Mouse (Mus musculus) limb, embryonic 15.5 days (tissue): ENCODE results near the gene 4931400O07Rik. TPM values are rescaled to one million over a fixed set of nuclear protein-coding genes. Genes with fewer than 3 reads are reported as not detected.

ENCODE experiments used
- ATAC-seq: fragments of 200-750 bp; cut with Nextera tagmentation; 2 replicates; pipeline ENCODE4 v1.8.0; 2017; ENCODE audit warnings: low read depth, moderate TSS enrichment; ENCODE audit not compliant: insufficient number of reproducible peaks, low FRiP score, low TSS enrichment
- H3K27ac ChIP-seq: fragments of 300-500 bp; sonication (generic); 2 replicates; pipeline ENCODE4 v1.5.1; 2015; ENCODE audit warnings: moderate library complexity, mild to moderate bottlenecking, inconsistent platforms
- H3K27me3 ChIP-seq: fragments of 300-500 bp; sonication (generic); 2 replicates; pipeline ENCODE4 v1.6.1; 2015; ENCODE audit warnings: inconsistent platforms
- H3K36me3 ChIP-seq: fragments of 300-500 bp; sonication (generic); 2 replicates; pipeline ENCODE4 v1.6.1; 2015; ENCODE audit warnings: inconsistent platforms
- H3K4me1 ChIP-seq: fragments of 300-500 bp; sonication (generic); 2 replicates; pipeline ENCODE4 v1.6.1; 2015; ENCODE audit warnings: inconsistent platforms
- H3K4me2 ChIP-seq: fragments of 300-500 bp; sonication (generic); 2 replicates; pipeline ENCODE4 v1.6.1; 2015; ENCODE audit warnings: mild to moderate bottlenecking, inconsistent platforms
- H3K4me3 ChIP-seq: fragments of 300-500 bp; sonication (generic); 2 replicates; pipeline ENCODE4 v1.5.1; 2015; ENCODE audit warnings: mild to moderate bottlenecking, inconsistent platforms
- H3K9ac ChIP-seq: fragments of 300-500 bp; sonication (generic); 2 replicates; pipeline ENCODE4 v1.6.1; 2015; ENCODE audit warnings: inconsistent platforms
- H3K9me3 ChIP-seq: fragments of 300-500 bp; sonication (generic); 2 replicates; pipeline ENCODE4 v1.6.1; 2016; ENCODE audit warnings: inconsistent platforms
- WGBS: fragments of 180-500 bp; shearing (Covaris S2); methylation state at CpG from one replicate; pipeline ENCODE4 v1.1.7; 2015; 5-methylcytosine and 5-hydroxymethylcytosine counted together
- polyA plus RNA-seq: library from polyadenylated mRNA; unstranded; fragments of >200 nt; fragmentation: Nextera tagmentation; extraction: Ambion mirVana; gene quantifications from 2 replicates; pipeline ENCODE4 v1.2.1, GENCODE M21; 2015

The 4931400O07Rik gene
- not detected in 2 replicates for polyA plus RNA-seq

DNA sequence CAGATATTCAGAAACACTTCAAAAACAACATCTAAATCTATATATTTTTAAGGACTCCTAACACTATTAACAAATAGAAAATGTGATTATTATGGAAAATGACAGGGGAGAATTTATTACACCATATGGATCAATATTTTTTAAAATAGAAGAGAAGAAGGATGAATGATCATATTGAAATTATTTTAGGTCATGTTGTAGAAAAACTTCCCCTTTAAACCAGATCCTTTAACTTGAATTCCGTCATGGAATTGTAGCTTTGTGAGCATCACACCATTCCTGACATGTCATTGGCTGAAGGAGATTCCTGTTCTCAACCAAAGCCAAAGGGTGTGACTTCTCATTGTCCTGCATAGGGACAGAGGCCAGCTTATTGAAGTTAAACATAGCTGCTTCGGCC is at the start of gene 4931400O07Rik:
Gene 4931400O07Rik, plus strand, starts transcription at position 301 of the 400 bp plus-strand sequence.
- H3K27me3 ChIP-seq, result no peaks in the 10 kb centered on the region
- H3K4me3 ChIP-seq, result no peak within 1 kb of the TSS
- H3K36me3 ChIP-seq, result no peaks in the 10 kb centered on the region
- no peak for ATAC-seq
- no peaks in the 10 kb centered on the region for H3K9me3 ChIP-seq
- no peak within 1 kb of the TSS for H3K9ac ChIP-seq
- H3K27ac ChIP-seq, result no peak within 1 kb of the TSS
- 73% methylated on average over 2 of the region's 2 CpGs for WGBS
- no peak within 1 kb of the TSS for H3K4me2 ChIP-seq
- no peaks in the 10 kb centered on the region for H3K4me1 ChIP-seq

Other genes with a start within 250 kb of the 4931400O07Rik start
- not detected in 2 replicates for gene 4933402E13Rik, start 184.5 kb upstream of the 4931400O07Rik start, polyA plus RNA-seq